Mouse (Mus musculus): ENCODE measurements around the gene Gtf2h1.

GRCm38 (mm10) chr7:46793871-46794270, 2.0 kb upstream of the Gtf2h1 start:
- TF ChIP-seq CTCF (IDR thresholded peaks at IDR 0.05; ENCODE audit: extremely low read depth, insufficient read length, insufficient replicate concordance, low read depth, low read length) (no peak), POLR2A (IDR thresholded peaks at IDR 0.05; ENCODE audit: low read depth, low read length) (no peak)
